Mouse (Mus musculus): ENCODE measurements around the gene Fggy. TPM values are rescaled to one million over a fixed set of nuclear protein-coding genes. Genes with fewer than 3 reads are reported as not detected.

Gene Fggy
- total RNA-seq, 2 experiments from 2014 or later = 9.5 to 13.2 TPM

DNA sequence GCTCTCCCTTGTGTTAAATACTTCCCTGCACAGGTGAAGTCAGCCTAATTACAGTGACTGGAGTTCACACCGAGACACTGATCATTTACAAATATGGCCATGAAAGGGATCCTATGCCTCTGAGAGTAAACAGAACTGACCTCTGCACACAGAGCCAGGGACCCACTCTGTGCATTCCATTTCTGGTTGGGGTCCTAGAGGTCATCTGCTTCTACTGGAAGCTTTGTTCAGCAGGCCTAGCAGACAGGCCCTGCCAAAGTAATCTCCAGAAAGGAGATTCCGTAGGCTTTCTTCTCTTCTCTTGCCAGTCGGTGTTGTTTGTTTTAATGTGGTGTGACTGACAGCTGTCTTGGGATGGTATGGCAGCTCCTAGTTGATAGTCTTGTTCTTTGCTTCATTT, 101.7 kb downstream of the Fggy start:
- no peak for DNase-seq (ENCODE audit: low spot score in 2 of 2)

DNA sequence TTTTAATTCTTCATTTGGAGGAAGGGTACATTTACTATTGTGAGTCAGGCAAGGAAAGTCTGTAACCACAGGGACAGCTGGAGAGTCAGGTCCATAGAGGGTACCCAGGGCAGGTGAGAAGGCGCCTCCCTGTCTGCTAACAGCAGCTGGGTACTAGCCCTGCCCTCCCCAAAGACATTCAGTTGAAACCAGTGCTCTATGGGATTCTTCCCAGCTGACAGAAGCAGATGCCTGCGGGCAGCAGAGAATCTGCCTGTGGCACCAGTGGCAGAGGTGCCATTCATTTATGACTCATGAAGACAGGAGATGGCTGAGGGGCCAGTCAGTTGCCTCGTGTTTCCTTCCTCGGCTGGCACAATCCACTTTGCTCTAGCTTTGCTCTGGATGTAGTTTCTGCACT, 106.3 kb downstream of the Fggy start:
- DNase-seq (ENCODE audit: low spot score in 2 of 2) = no peak

DNA sequence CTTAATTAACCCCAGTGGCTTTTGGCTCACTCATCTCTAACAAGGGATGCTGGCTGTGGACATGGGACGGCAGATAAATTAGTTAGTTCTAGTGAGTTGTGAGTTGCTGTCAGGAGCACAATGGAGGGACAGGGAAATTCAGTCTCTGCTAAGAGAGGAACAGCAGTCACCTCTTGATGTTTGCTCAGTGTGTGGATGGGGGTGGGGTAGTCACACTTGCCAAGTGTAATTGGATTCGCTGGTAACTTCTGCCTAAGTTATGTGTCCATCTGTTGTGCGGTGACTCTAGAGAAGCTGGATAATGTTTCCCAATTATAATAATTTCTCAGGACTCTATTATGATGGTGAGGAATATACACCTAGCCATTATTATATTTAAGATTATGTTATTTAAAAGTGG, 107.0 kb downstream of the Fggy start:
- peak in 1 of 2 experiments; percentile 43 for DNase-seq (ENCODE audit: low spot score in 2 of 2)

DNA sequence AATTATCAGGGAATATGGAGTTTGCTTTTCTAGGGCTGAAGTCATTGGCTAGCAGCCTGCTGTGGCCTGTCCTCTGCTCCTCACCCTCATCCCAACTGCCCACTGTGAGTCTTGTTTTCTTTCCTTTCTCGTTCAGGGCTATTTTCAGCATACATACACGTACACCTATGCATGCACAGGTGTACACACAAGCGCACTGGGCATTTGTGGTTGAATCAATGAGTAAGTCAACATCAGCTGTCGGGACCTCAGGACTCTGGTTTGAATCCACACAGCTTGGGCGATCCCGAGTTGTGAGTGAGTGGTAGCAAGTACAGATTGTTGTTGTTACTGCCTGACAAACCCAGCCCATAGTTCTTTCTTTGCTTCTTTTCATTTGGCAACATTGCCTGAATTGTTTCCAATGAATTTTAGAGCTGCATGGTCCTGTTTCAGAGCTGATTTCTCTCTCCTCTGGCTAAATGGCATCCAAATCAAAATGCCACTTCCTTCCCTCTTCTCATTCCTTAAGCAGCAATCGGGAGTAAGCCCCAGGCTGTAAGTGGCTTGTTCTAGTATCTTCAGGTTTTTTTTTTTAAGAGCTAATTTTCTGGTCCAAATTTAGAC, 109.1 kb downstream of the Fggy start:
- DNase-seq (ENCODE audit: low spot score in 2 of 2) = peak in 1 of 2 experiments; percentile 56

DNA sequence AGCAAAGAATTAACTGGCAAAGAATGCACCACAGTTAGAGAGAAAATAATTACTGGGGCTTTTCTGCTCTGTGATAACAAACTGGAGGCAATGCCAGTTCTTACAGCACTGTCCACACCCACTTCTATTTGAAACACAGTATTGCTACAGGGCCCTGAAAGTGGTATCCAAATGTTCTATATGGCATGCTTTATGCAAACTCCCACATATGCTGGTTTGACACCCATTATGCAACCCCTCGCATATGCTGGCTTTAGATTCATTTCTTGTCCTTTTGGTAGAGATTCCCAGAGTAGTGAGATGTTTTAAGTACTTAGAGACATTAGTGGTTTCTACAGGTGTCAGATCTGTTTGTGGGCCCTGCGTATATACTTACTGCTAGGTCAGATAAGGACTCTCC, 109.6 kb downstream of the Fggy start:
- peak in 1 of 2 experiments; percentile 40 for DNase-seq (ENCODE audit: low spot score in 2 of 2)

DNA sequence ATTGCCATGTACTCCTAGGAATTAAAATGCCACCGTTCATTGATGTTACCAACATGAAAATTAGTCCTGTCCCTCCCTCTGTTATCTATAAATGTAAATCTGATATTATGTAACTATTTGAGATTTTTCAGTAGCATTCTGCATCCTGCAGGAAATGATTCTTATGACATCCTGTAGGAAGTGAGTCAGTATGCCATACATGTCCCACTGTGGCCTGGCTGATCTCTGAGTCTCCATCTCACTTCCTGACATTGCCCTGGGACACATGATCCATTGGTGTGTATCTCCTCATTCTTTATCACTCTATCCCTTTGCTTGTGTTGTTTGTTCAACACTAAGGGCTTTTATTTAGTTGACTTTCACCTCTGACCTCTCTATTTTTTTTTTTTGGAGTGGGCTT, 110.3 kb downstream of the Fggy start:
- no peak for DNase-seq (ENCODE audit: low spot score in 2 of 2)

DNA sequence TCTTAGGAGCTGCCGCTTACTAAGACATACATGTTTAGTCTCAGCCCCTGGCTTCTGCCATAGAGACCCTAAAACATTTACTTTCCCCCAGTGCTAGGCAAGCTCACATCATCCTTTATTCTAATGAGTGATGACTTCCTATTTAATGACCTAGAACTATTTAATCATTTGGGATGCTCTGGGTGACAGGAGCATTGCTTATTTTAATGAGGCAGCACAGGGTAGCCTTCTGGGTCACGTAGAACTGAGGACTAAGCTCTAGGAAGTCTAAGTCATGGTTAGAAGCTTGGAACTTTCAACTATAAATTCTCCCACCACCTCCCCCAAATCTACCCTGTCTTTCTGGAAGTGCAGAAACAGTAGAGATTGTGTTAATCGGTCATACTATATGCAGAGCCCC, 111.2 kb downstream of the Fggy start:
- no peak for DNase-seq (ENCODE audit: low spot score in 2 of 2)

DNA sequence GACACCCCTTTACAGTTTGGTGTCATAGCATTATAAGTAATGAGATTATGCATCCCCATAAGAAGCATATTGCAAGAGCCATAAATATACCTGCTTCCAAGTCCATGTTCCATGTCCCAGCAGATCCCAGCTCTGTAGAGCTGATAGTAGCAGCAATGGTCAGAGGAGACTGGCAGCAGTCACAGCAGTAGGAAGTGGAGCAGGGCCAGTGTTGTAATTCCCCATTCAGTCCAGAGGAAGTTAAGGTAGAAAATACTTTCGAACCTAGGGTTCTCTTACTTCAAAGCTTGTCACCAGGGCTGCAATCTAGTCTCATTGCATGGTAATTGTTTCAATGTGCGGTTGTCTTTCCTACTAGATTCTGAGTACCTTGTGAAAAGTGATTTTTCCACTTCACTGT, 112.0 kb downstream of the Fggy start:
- no peak for DNase-seq (ENCODE audit: low spot score in 2 of 2)

DNA sequence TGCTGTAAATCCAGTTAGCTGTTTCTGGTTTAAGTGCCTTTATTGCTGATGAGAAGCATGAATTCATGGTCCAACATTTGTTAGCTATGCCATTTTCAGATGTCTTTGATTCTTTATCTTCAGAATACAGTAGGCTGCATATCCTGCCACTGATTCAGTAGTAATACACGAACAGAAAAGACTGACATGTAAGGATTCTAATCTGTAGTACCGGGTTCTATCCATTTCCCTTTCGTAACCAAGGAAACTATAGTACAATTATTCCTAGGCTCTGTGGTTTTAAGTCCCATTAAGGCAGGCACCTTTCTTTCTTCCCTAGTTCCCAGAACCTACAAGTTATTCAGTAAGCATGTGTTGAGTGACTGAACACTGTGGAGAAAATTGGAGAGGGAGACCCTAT, 113.3 kb downstream of the Fggy start:
- no peak for DNase-seq (ENCODE audit: low spot score in 2 of 2)

DNA sequence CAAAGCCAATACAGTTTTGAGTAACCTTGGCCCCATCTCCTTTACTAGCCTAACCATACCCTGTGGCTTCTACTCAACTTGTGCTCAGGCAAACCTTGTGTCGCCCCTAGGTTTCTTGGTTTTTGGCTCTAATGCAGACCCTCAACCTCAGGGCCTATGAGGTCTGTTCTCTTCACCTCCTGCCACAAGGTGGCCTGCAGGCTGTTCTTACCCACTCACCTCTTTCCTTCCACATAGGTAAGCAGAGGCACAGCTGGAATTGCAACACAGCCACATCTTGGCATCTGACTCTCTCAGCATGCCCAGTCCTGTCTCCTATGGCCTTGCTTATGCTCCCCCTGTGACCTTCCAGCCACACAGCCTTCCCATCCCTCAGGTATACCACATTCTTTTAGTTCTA, 114.7 kb downstream of the Fggy start:
- no peak for DNase-seq (ENCODE audit: low spot score in 2 of 2)

DNA sequence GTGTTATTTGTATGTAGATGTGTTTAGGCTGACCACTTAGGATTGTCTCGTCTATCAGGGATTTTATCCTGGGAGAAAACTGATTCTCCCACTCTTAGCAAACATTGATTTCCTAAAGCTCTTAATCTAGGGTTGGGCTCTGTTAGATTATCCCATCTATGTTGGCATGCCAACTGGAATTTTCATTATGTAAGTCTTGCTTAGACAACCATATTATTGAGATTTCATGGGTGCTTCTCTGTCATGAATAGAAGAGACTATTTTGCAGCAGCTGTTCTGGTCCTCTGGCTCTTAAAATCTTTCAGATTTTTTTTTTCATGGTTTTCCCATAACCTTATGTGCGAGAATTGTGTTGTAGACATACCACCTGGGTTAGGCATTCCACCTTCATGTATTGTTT, 119.1 kb downstream of the Fggy start:
- no peak for DNase-seq (ENCODE audit: low spot score in 2 of 2)

DNA sequence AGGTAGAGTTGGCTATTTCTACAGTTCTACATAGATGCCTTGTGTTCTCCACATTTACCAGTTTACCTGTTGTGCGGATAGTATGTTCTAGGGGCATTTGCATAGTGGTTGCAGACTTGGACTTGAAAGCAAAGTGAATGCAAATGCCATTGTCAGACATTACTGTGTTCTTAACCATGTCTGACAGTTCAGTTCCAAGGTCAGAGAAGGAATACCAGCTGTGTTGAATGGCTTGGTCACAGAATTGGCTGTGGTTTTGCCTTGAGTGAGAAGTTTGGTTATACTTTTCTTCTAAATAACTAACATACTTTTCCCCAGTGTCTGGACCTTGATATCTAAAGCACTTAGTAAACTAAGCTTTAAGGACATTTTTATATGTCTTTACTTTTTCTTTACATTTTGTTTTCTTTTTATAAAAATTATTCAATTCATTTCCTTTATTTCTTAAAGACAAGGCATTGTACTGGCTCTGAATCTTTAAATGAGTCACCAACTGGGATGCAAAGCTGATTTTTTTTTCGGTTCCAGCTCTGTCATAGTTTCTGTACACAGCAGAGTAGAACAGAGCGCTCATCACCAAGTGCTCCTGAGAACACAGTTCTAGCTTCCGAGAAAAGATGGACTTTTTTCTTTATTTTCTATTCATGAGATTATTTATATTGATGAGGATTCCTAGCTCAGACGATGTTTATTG, 123.6 kb downstream of the Fggy start:
- no peak for DNase-seq (ENCODE audit: low spot score in 2 of 2)

DNA sequence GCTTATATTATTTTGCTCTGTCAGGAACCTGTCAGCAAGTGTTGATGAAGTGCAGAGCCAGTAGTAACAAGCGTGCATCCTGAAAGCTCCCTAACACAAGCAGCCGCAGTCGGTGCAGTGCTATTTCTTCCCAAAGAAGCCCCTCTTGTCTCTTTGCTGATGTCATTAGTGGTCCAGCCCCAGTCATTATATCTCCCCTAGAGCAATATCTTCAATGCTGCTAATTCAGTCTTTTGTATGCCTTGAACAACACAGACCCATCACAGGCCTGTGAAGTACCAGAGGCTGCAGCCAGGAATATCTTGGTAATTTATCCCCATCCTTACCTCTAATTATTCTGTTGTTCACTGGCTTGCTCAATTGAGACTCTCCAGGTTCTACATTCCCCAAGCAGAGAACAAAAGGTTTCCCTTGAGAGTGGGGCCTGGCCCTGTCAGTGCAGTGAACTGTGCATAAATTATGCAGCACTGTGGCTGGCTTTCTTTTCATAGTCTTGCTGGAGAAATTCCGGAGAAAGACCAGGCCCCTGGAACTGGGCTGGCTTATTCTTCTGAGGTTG, 127.3 kb downstream of the Fggy start:
- peak in 1 of 2 experiments; percentile 17 for DNase-seq (ENCODE audit: low spot score in 2 of 2)

DNA sequence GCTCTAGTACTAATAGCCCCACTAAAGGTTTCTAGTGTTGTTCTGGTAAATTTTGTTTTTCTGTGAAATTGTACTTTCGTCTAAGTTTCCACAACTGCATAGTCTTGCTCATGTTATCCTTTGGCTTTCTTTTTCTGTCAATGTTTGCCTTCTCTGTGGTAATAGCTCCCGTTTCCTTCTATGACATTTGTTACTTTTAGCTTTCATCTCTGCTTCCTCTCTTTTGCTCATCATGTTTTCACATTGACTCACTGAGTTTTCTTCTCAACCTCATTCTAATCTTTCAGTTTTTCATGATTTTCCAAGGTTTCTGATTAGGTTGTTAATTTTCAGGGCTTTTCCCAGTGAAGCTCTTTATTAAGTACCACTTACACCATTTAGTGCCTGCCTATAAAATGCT, 129.5 kb downstream of the Fggy start:
- DNase-seq (ENCODE audit: low spot score in 2 of 2) = no peak

DNA sequence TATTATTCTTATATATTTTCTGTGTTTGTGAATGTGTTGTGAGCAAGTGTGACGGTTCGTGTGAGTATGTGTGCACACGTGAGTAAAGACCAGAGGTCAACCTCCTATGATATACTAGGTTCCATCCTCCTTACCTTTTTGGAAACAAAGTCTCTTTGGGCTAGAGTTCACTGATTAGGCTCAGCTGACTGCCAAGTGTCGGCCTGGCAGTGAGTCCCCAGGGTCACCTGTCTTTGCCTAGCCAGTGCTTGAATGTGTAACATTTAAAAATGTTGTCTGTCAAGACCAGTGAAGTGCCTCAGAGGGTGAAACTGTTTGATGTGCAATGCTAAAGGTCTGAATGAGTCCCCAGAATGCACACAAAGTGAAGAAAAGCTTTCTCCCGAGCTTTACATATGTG, 130.0 kb downstream of the Fggy start:
- DNase-seq (ENCODE audit: low spot score in 2 of 2) = no peak

DNA sequence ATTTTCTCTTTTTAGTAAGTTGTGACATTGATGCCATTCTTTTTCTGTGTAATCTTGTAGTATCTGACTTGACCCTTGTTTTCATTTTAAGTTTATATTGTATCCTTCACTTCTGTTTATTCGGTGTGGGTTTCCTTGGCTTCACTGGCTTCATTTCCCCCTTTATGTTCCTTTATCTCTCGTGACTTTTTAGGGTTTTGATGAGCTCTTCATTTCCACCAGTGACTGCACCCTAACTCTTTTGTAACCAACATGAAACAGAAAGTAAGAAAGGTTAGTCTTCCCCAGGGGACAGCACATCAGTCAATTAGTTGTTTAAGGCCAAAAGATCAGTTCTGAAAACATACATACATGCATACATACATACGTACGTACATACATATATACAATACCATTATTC, 130.9 kb downstream of the Fggy start:
- DNase-seq (ENCODE audit: low spot score in 2 of 2) = no peak

DNA sequence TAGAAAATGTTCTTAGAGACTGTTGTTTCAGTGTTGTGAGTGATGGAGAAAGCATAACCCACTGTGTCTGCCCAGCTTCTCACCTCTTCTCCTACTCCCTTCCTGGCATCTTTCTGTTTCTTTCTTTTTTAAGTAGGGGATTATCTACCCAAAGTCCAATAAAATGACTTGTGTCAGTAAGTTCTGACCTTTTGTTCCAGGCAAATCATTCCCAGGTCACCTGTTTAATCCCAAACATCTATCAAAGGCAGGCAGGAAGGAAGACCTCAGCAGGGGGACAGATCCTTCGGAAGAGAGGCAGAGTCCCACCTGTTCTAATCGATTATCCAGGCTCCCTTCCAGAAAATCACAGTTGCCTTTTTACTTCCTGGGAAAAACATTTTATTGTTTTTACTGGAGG, 143.1 kb downstream of the Fggy start:
- DNase-seq (ENCODE audit: low spot score in 2 of 2) = no peak

DNA sequence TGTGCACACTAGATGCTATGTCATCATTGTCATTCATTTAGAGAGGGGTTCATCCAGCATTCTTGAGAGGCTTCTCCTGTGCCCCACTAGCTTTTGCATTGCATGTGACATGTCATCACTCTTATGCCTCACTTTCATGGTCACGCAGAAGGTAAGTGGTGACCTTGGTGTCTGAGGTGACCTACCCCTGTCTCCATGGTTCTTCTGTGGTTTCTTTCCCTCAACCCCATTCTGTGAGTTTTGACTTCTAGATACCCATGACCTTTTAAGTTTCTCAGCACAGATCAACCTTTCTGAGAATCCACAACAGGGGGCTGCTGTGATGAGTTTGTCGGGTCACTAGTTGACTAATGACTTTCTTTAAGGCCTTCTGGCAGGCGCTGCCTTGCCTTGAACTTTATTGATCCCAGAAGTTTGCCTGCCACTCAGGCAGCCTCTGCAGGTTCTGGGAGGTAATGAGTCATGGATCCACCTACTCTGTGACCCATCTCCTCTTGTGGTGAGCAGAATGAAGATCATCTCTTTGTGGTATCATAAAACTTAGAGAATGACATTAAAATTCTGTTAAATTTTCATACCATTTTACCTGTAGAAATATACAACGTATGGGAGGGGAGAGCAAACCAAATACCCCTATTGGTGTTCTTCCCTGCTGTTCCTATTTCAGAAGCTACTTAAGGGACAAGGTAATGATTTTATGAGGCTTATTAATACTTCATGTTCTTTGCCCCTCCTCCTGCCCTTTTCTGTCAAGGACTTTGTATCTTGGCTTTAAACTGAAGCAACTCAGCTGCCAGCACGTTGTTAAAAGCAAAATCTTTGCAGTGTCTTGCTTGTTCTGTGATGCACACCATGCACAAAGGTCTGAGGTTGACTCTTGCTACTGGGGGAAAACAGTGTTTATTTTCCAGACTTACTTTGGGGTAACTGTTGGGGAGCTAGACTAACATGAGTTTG, 150.9 kb downstream of the Fggy start:
- DNase-seq (ENCODE audit: low spot score in 2 of 2) = no peak

DNA sequence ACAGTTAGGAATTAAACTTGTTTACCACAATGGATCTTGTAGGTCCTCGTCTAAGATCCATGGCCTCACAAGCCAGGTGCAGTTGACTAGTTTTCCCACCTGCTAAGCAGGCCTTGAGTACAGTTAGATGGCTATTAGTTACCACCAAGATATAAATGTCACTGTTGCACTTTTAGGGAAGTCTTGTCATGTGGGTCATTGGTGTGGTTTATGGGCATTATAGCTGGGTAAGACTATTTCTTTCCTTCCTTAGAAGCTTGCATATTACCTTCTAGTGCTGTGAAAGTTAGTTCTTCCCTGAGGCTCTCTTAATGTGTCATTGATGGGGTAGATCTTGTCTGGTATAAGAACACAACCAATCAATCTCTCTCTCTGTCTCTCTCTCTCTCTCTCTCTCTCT, 152.4 kb downstream of the Fggy start:
- no peak for DNase-seq (ENCODE audit: low spot score in 2 of 2)

DNA sequence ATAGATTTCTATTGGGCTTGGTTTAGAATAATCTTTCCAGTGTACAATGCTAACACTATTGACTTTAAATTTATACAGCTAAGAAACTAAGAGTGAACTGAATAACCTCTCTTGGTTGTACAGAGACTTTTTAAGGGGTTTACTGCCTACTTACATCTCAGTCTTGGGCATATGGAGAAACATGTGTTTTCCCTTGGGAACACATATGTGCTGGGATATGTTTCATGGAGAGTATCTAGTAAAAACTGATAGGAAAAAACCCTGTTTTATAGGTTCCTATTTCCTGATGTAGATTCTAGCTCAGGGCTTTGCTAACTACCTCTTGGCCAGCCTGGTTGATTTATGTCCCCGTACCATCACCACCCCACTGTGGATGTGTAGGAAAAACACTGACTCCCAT, 155.5 kb downstream of the Fggy start:
- peak in 1 of 2 experiments; percentile 22 for DNase-seq (ENCODE audit: low spot score in 2 of 2)

DNA sequence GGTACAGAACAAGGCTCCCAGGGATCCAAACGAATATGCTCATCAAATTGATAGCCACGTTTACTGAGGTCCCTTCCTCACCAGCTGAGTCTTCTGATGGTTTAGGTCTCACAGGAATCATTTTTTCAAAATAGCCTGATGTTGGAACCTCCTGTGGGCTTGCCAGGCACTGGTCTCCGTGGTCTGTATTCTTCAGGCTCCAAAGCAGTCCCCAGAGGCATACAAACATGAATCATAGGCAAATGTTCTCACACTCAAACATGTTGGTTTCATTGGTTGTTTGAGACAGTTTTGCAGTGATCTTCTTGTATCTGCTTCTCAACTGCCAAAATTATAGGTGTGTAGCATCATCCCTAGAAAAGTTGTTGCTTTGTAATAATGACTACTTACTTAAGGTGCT, 156.0 kb downstream of the Fggy start:
- no peak for DNase-seq (ENCODE audit: low spot score in 2 of 2)

DNA sequence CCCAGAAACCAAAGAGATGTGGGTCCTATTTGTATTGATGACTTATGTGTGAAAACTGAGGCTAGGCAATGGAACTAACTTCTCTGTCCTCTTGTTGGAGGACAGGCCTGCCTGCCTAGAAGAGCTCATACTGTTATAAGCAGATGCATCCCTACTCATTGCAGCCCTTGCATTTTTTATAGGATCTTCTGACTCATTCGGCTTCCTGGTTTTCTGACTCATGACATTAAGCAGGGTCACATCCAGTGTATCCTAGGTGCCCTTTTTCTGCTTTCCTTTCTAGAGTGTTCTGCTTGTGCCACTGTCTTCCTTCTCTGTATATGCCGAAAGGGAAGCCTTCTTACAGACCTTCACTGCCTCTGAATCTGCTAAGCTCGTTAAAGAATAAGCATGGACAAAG, 158.8 kb downstream of the Fggy start:
- no peak for DNase-seq (ENCODE audit: low spot score in 2 of 2)

Measured in layer of hippocampus, postnatal 14 days (tissue).